Comparison of ENCODE assay signal across 29 mouse cellular contexts in the genomic region with DNA sequence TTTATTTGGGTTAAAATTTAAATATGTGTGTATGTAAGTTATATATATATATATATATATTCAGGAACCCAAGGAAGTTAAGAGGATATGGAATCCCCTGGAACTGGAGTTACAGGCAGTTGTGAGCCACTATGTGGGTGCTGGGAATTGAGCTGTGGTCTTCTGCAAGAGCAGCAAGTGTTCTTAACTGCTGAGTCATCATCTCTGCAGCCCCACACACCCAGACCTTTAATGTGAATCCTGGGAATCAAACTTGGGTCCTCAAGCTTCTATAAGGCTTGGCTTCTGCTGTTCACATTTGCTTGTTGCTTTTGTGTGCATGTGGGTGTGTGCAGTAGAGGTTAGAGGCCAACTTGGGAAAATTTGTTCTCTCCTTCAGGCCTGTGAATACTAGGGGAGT.
"Had no signal": no experiment of that assay in that cellular context is flagged by ENCODE, and none has a peak within 500 bp of the region (broad histone marks: within the 10 kb centered on the region; RNA-seq: fewer than 3 reads in every experiment).

No protein-coding gene starts in this region.

- H3K27ac ChIP-seq: heart, embryonic 10.5 days; heart, embryonic 13.5 days; heart, embryonic 15.5 days; hindbrain, embryonic 10.5 days; hindbrain, embryonic 12.5 days; hindbrain, embryonic 13.5 days; hindbrain, embryonic 14.5 days; hindbrain, embryonic 15.5 days; hindbrain, postnatal 0 days; intestine, embryonic 15.5 days; kidney, embryonic 15.5 days; kidney, postnatal 0 days; left cerebral cortex, adult 2 months had no signal

- DNase-seq: heart, postnatal 10 days; heart, postnatal 36 days; heart, postnatal 4 days; kidney, adult 11 months; kidney, adult 18-20 months; kidney, adult 2 months; kidney, adult 8-10 months; kidney, adult 9 months; kidney, postnatal 10 days; kidney, postnatal 14 days; kidney, postnatal 25 days; kidney, postnatal 36 days; kidney, postnatal 4 days; layer of hippocampus, adult 9-11 months had no signal

- H3K27me3 ChIP-seq: heart, embryonic 12.5 days; heart, embryonic 13.5 days; heart, embryonic 15.5 days; hindbrain, embryonic 12.5 days; hindbrain, embryonic 13.5 days; hindbrain, embryonic 15.5 days; intestine, embryonic 15.5 days; kidney, embryonic 15.5 days had no signal

- H3K4me2 ChIP-seq: heart, embryonic 11.5 days; heart, embryonic 12.5 days; heart, embryonic 13.5 days; heart, embryonic 15.5 days; hindbrain, embryonic 12.5 days; hindbrain, embryonic 13.5 days; hindbrain, embryonic 14.5 days; hindbrain, embryonic 15.5 days; intestine, embryonic 15.5 days; kidney, embryonic 15.5 days had no signal

- H3K4me1 ChIP-seq: heart, embryonic 10.5 days; heart, embryonic 12.5 days; heart, embryonic 13.5 days; heart, embryonic 15.5 days; hindbrain, embryonic 10.5 days; hindbrain, embryonic 12.5 days; hindbrain, embryonic 13.5 days; hindbrain, embryonic 15.5 days had no signal

- H3K9me3 ChIP-seq: heart, embryonic 10.5 days; heart, embryonic 12.5 days; heart, embryonic 13.5 days; heart, embryonic 15.5 days; hindbrain, embryonic 10.5 days; hindbrain, embryonic 12.5 days; hindbrain, embryonic 13.5 days; hindbrain, embryonic 15.5 days; intestine, embryonic 15.5 days; kidney, embryonic 15.5 days had no signal

- H3K4me3 ChIP-seq: heart, embryonic 10.5 days; heart, embryonic 12.5 days; heart, embryonic 13.5 days; heart, embryonic 15.5 days; hindbrain, embryonic 10.5 days; hindbrain, embryonic 12.5 days; hindbrain, embryonic 13.5 days; hindbrain, embryonic 15.5 days; intestine, embryonic 15.5 days; kidney, embryonic 15.5 days; left cerebral cortex, adult 2 months had no signal

- H3K9ac ChIP-seq: heart, embryonic 12.5 days; heart, embryonic 13.5 days; heart, embryonic 15.5 days; hindbrain, embryonic 12.5 days; hindbrain, embryonic 13.5 days; hindbrain, embryonic 14.5 days; hindbrain, embryonic 15.5 days; intestine, embryonic 15.5 days; kidney, embryonic 15.5 days had no signal
